Mouse (Mus musculus) left cerebral cortex, adult 9 months (tissue): ENCODE measurements around the gene 1810010H24Rik.
"Not testable (repeated sequence)": the region's sequence is repeated elsewhere in the genome, so short reads cannot be mapped to it uniquely, and the experiment has no call there.

ENCODE experiments used
- DNase-seq, 2 experiments: peaks; one replicate each; pipeline ENCODE4 v3.0.0; 2022; ENCODE audit warnings: low spot score in 2 of 2

Gene 1810010H24Rik

GRCm38 (mm10) chr11:107025411-107026321 is at the start of gene 1810010H24Rik:
TSS of gene 1810010H24Rik (plus strand) at chr11:107025681.
- no peak for DNase-seq

- no peak for DNase-seq
Observed at GRCm38 (mm10) chr11:106976194-106976593, 49.3 kb upstream of the 1810010H24Rik start.

- peak in 1 of 2 experiments; percentile 73 for DNase-seq
Observed at GRCm38 (mm10) chr11:106980455-106980854, 45.0 kb upstream of the 1810010H24Rik start.

GRCm38 (mm10) chr11:106981787-106982186 is 43.7 kb upstream of the 1810010H24Rik start:
- no peak for DNase-seq

- DNase-seq = no peak
Observed at GRCm38 (mm10) chr11:106982351-106982750, 43.1 kb upstream of the 1810010H24Rik start.

GRCm38 (mm10) chr11:106985979-106986604 is 39.4 kb upstream of the 1810010H24Rik start:
- DNase-seq = not testable (repeated sequence)

GRCm38 (mm10) chr11:106987384-106987783 is 38.1 kb upstream of the 1810010H24Rik start:
- no peak for DNase-seq

- DNase-seq = no peak
Observed at GRCm38 (mm10) chr11:106994246-106995085, 31.0 kb upstream of the 1810010H24Rik start.

GRCm38 (mm10) chr11:106996492-106996891 is 29.0 kb upstream of the 1810010H24Rik start:
- DNase-seq = not testable (repeated sequence)

GRCm38 (mm10) chr11:106997976-106998375 is 27.5 kb upstream of the 1810010H24Rik start:
- no peak for DNase-seq

GRCm38 (mm10) chr11:106998651-106999150 is 26.8 kb upstream of the 1810010H24Rik start:
- DNase-seq = peak in 1 of 2 experiments; percentile 44

GRCm38 (mm10) chr11:106999151-106999948 is 26.1 kb upstream of the 1810010H24Rik start, which contains the start of gene Kpna2:
TSS of gene Kpna2 (minus strand) at chr11:106999541.
- DNase-seq = peak; percentile 63 to 90

GRCm38 (mm10) chr11:106999949-107000513 is 25.4 kb upstream of the 1810010H24Rik start:
- no peak for DNase-seq

GRCm38 (mm10) chr11:107001760-107002675 is 23.5 kb upstream of the 1810010H24Rik start:
- no peak for DNase-seq

GRCm38 (mm10) chr11:107005538-107005937 is 19.9 kb upstream of the 1810010H24Rik start:
- no peak for DNase-seq

GRCm38 (mm10) chr11:107010447-107010846 is 15.0 kb upstream of the 1810010H24Rik start:
- no peak for DNase-seq

- DNase-seq = no peak
Observed at GRCm38 (mm10) chr11:107011171-107011570, 14.3 kb upstream of the 1810010H24Rik start.

GRCm38 (mm10) chr11:107011669-107012323 is 13.7 kb upstream of the 1810010H24Rik start:
- no peak for DNase-seq
